Mouse (Mus musculus) cerebellum, postnatal 25 days (tissue): Measurements from ENCODE around the gene Ube3b.

Experiments used
- DNase-seq, 2 experiments: peaks; one replicate each; pipeline ENCODE4 v3.0.0; 2021; ENCODE audit warnings: mixed read lengths in 2 of 2

Gene Ube3b

DNA sequence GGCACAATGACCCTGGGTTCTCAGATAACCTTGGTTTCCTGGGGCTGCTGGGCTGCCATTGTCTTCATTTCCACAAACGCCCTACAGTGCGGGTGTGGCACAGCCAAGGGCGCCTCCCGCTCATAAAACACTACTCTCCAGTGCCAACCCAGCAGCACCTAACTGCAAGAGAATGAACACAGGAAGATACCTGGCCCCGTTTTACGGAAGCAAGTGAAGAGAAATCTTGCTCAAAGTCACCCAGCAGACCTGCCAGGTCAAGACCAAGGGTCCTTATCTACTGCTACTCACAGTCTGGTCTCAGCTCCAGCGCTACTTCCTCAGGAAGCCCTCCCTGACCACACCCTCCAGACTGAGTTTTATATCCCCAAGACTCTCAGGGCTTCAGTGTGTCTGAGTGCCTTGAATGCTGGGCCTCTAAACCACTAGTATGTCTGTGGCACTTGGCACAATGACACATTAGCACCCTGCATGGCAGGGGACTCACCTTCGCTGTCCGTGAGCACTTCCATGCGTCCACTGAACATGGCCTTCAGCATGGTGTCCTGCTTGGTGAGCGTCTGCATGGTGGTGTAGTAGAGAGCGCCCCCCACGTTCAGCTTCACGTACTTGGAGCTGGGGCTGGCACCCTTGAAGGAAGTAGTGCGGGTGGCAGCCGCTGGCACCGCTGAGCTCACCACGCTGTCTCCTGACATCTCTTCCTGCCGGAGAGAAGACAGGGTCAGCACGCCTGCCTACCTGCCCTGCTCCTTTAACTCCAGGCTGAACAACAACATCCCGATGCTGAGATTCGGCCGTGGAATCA lies 5.8 kb upstream of the Ube3b start:
- DNase-seq: no peak

DNA sequence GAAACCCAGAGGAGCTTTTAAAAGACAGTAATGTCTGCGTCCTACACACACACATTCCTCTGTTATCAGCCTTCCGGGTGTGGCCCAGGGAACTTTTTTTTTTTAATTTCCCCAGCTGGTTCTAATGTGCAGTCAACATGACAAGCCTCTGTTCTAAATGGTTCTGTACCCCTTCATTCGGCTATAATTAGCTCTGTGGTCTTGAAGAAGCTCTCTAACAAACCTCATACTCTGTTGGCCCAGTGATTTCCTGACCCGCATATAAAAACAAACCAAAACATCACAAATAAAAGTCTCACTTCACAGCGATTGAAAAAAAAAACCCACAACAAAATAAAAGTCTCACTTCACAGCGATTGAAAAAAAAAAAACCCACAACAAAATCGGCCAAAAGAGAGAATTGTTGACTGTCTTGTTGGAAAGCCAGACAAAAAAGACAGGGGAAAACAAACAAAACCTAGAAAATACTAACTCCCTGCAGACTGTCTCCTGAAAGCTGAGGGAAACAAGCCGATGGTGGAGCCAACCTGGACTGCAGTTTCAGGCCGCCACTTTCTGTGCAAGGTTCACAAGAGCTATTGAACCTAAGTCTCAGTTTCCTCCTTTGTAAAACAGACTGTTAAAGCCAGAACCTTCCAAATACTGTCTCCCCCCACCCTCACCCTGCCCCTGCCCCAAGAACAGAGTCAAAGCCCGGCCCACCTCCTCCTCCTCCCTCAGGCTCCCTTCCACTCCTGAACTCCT lies 2.1 kb upstream of the Ube3b start:
- no peak for DNase-seq

DNA sequence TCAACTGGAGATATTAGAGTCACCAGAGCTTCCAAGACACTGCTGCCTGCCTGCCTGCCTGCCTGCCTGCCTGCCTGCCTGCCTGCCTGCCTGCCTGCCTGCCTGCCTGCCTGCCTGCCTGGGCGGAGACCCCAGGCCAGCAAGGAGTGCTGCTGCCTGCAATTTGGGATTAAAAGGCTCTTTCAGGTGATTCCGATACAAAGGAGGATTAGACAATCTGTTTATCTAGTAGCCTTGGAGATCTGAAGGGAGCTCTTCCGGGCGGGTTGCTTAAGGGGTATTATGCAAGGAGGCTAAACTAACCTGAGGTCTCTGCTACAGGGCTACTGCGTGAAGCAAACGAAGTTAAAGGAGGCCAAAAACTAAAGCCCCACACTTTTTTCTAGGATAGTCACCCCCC lies 1.5 kb upstream of the Ube3b start:
- DNase-seq: no peak

DNA sequence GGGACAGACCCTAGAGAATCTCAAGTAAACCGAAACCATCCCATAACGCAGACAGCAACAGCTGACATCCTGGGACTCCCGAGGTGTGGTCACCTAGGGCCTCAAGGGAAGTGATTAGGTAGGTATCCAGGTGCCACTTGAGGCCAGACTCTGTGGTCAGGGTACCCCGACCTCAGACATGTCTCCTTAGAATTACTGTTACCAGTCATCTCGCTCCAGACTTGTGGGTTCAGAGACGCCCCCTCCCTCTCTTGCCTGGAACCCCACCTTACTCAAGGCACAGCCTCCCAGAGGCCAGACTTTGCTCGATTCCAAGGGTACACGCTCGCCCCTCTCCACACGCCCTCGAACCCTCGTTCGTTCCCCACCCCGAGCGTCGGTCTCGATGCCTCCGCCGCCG lies 644 bp upstream of the Ube3b start:
- no peak for DNase-seq

DNA sequence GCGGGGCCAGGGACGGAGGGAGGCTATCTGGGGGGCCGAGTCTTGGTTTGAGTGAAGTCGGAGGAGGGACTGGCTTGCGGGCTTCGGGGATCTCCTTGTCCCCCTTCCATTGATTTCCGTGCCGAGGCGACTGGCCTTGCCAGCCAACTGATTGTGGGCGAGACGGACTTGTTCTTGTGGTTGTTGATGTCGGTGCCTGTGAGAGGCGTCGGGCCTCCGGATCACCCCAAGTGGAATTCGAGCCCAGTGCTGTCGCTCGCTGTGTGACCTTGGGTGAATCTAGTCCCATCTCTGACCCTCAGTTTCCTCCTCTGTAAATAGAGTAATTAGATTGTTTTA lies 575 bp downstream of the Ube3b start:
- DNase-seq: no peak

DNA sequence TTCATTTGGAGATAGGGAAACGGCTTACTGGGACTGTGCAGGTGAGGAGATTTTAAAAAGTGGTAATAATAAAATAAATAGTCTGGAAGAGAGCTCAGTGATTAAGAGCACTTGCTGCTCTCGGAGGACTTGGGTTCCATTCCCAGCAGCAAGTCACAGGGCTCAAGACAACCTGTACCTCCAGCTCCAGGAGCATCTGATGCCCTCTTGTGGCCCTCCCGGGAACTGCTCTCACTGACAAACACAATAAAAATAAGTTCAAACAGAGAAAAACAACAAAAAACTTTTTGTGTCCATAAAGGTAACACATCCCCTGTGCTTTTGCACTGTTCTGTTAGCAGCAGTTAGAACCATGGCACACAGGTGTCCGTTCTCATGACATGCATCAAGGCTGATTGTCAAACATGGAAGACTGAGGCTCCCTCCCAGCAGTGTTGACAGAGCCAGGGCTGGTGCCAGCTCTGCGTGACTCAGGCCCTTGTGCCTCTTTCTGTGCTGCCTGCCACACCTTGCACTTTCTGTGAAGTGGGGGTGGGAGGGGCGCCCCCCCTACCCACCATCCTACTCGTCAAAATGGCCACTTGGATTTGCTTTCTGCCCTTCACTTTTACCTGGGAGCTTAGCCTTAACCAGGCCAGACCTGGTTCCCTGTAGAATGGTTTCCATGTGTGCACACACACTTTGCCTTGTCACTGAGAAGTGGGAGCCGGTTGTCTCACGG lies 2.9 kb downstream of the Ube3b start:
- peak; percentile 32 to 58 for DNase-seq

DNA sequence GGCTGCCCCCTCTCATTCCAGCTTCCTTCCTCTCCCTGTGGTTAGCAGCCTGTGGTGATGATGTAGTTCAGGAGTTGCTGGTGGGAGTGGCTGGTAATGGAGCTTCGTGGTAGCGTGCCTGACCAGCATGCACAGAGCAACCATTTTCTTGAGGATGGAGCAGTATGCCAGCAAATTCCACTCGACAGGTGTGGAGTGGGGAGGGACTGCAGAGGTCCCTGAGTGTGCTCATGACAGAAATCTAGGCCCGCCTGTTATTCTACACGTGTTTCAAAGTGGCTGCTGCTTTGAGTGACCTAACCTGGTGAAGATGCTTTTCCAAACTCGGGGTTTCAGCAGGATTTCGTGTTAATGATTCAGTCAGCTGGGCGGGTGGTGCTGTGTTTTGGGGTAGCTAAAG lies 4.0 kb downstream of the Ube3b start:
- DNase-seq: no peak

DNA sequence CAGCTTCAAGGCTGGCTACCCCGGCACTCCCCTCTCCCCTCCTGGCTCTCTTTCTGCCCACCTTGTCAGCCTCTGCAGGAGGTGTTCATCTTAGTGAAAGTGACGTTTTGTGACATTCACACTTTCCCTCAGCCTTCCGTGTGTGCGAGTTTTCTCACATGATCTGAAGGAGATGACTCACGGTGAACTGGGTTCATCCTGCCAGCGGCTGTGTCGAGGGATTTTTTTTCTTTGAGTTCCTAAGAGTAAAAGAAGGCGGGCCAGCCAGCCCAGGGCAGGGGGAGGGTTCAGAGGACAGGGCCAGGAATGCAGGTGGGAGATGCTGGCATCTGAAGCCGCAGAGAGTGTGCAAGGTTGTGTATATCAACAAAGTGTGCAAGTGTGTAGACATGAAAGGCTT lies 12.8 kb downstream of the Ube3b start:
- DNase-seq: no peak

DNA sequence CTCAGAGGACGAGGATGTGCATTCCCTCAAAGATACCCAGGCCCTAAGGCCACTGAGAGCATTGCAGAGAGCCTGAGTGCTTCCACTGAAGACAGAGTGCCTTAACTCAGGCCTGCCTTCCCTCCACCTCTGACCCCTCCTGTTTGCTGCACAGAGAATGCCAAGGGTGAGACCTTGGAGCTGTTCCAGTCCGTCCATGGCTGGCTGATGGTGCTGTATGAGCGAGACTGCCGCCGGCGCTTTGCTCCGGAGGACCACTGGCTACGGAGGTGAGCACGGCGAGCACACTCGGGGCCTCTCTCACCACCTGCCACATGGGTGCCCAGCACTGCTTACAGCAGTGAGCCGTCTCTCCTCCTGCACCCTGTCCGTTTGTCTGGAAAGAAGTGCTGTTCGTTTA lies 26.2 kb downstream of the Ube3b start:
- DNase-seq: no peak

DNA sequence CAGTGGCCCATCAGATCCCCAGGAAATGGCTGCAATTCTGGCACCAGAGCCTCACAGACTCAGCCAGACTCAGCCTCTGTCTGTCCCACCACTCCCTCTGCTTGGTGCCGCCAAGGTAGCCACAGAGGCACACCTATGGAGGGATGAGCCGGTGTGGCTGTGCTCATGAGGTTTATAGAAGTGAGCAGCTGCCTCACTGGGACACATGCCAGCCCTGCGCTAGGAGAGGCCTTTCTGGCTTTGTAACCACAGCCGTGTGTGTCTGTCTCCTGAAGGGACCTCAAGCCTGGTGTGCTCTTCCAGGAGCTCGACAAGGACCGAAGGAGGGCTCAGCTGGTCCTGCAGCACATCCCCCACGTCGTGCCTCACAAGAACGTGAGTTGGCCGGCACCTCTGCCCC lies 26.9 kb downstream of the Ube3b start:
- peak; percentile 55 to 77 for DNase-seq

DNA sequence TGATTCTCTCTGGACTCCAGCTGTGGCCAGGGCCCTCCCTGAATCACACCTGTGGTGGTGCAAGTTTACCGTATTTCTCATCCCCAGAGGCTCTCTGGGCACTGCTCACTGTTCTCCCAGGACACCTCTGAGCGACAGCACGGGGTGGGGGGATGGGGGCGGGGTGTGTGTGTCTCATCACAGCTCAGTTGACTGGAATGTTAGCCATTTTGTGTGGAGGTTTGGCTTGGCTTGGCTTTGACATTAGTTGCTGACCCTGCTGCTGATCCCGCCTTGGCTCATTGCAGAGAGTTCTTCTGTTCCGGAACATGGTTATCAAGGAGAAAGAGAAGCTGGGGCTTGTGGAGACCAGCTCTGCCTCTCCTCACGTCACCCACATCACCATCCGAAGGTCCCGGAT lies 27.4 kb downstream of the Ube3b start:
- no peak for DNase-seq

DNA sequence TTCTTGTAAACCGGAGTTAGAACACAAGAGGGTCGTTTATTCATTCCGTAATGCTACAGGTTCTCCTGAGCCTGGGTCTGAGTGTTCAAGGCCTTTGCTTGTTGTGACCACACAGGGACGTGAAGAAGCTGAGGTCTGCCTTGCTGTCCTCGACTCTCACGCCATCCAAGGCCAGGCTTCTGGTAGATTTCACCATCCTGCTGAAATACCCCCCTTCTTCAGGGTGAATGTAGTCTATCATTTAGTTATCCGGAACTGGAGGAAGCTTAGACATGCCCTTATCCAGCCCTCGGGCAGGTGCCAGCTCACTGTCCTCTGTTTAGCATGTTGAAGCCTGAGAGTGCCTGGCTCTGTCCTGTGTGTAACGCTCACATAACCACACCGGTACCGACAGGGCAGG lies 28.4 kb downstream of the Ube3b start:
- DNase-seq: no peak

DNA sequence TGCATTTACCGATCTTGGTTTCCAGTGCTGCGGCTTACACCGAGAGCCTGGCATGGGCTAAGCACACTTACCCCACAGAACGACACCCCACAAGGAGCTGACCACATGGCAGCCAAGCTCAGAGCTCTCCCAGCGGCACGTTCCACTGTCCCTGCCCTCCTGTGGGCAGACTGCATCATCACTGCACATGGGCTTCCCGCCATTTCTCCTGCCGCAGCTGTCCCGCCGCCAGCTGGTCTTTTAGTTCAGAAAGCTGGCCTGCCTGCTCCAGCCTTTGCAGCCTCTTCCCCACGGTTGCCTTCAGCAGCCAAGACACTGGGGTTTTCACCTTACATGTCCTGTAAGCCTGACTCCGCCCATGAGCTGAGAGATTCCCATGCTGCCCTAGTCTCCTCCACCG lies 30.0 kb downstream of the Ube3b start:
- DNase-seq: no peak

DNA sequence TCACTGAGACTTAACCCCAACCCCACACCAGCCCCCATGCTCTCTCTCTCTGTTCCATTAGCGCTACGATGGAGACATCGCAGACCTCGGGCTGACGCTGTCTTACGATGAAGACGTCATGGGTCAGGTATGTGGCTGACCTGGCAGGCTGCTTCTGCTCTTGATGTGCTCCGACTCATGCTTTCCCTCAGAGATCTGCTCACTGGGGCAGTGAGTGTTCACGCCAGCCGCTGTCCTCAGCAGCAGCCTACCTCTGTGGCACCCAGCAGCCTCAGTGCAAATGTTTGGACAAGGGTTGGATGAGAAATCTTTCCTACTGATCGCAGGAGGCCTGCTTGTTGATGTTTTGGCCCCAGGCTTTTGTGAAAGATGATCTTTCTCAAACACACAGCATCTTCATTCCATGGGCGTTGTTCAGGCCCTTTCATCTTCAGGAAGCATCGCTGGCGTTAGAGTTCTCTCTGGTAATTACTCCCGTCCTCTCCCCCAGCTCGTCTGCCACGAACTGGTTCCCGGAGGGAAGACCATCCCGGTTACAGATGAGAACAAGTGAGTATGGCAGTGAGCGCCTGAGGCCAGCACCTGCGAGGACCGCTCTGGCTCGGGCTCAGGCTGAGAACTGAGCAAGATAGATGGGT lies 32.1 kb downstream of the Ube3b start:
- DNase-seq: no peak

DNA sequence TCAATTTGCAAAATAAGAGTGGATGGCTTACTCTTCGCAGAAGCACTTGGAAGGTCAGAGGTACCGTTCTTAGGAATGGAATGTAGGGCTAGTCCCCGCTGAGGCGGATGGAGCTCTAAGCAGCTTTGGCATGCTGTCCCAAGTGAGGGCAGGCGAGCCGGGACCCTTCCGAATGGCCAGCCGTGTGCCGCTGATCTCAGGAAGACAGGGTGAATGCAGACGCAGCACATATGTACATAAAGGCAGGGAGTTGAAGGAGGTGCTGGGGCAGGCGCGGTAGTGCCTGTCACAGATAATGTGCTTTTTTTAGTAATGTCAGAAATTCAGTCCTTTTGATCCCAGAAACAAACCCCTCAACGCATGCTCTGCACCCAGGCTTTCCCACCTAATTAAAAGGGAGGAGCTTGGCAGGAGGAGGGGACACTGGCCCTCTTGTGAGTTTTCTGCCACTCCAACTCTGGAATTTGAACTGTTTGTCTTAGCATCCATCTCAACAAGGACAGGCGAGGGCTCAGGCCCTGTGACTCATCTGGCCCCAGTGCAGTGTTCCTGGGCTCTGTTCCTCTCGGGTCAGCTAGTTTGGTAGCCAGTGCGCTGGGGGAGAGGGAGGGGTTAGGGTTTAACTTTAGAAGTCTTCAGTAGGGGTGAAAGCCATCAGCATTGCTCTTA lies 32.8 kb downstream of the Ube3b start:
- no peak for DNase-seq

DNA sequence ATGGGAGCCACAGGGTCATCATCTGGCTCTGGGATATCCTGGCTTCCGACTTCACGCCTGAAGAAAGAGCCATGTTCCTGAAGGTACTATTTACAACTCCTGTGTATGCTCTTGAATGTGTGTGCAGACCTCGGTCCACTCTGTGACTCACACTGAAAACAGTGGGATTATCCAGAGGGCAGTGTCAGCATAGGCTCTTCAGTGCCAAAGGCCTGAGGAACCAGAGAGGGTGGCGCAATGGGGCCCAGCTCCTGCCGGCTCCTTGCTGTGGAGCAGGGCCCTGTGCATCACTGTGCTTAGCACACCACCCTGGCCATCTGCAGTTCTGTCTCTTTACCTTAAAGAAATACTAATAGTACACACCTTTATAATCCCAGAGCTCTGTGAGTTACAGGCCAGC lies 35.2 kb downstream of the Ube3b start:
- no peak for DNase-seq

DNA sequence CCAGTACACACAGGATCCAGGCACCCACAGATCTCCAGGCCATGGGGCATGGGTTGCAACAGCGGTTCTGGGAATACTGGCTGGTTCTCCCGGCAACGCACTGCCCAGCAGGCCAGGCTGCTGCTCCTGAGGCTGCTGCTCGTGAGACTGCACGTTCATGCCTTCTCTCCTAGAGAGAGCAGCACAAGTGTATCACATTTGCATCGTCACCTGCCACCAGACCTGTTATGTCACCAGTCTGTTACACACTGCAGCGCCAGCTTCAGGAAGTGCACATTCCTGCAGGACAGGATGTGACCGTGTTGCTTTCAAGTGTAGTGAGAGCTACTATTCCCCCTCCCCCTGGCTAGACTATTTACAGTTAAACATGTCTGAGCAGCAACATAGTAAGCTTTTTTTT lies 36.4 kb downstream of the Ube3b start:
- DNase-seq: no peak

DNA sequence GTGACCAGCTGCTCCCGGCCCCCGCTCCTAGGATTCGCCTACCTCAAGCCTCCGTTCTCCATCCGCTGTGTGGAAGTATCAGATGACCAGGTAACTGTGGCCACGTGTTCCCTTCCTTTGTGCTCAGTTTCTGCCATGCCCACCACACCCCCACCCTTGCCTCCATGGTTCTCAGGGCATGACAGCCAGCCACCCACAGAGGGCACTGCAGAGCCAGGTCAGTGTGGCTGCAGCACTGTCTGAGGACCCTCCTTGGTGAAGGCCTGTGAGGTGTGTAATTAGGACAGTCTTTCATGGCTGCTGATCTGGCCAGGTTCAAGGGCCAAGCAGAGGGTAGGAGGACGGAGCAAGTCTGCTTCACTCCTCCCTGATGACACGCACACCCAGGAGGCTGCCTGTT lies 38.1 kb downstream of the Ube3b start:
- peak in 1 of 2 experiments; percentile 45 for DNase-seq

DNA sequence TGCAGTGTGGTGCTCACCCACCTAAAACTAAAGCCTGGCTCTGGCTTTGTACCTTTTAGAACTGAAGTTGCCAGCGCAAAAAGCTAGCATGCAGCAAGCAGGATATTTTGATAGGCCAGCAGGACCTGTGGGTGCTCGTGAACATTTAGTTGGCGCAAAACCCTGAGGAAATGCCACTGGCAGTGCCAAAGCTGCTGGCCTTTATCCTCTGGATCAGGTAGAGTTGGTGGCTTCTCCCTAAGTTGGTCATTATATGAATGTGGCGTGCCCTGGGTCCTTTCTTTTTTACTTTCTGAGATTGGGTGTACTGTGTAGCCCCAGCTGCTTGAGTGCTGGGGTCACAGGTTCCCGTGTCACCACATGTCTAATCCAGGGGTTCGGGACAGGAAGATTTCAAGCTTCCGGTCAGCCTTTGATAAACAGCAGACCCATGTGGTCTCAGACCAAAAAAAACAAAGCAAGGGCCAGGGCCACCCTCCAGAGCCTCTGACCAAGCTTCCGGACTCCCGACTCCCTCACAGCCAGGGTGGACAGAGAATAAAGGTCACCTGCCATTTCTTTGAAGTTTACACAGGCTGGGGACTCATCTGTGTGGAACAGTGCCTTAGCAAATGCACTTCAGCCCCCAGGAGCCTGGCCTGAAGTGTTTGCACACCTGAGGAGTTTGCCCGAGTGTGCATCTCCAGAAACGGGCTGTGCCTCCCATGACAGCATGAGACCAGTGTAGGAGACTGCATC lies 41.3 kb downstream of the Ube3b start:
- no peak for DNase-seq

DNA sequence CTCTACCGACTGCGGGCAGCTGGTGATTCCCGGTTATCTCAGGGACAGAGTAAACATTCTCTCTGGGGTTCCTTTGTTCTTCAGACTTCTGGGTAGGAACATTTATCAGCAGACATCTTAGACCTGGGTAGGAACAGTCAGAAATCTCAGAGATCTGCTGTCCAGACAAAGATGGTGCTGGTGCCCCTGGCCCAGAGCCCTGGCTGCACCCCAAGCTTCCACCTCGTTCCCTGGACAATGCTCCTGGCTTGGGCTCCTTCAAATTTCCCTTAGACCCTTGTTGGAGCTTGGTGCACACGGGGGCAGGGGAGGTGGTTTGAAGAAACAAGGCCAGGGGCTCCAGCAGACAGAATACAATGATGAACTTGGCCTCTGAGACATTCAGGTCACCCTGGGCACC lies 42.2 kb downstream of the Ube3b start:
- no peak for DNase-seq

DNA sequence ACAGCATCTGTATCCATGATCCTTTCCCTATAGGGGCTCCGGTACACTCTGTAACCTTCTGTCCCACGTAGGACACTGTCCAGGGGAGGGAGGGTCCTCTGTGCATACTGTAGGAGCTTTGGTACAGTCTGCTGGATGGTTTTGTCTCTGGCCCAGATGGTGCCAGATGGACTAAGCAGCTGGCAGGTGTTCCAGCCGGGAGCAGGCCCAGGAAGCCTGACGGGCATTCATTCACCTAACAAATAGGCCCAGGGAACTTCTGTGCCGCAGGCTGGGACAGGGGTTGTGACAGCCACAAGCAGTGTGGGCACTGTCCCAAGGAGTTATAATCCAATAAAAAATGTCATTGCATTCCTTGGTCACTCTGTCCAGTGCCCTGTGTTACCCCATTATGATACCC lies 43.6 kb downstream of the Ube3b start:
- no peak for DNase-seq

DNA sequence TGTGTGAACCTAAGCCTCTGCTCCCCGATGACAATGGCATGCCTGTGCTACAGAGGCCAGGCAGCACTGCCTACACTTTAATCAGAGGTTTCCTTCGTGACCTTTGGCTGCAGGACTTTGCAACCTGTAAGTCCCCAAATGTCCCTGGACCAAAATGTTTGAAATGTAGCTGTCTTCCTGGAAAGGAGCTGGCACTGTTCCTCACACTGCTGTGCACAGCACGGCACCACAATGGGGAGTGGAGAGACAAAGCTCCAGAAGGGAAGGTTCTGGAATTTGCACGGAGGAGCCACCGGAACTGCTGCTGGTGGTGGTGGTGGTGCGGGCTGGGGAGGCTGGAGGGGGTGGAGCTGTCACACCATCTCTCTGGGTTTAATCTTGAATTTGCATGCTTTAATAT lies 46.3 kb downstream of the Ube3b start:
- no peak for DNase-seq
